Mouse (Mus musculus): ENCODE data around the gene Exd2.

- TF ChIP-seq CTCF (IDR thresholded peaks at IDR 0.05; ENCODE audit: low read depth) (no peak), EP300 (IDR thresholded peaks at IDR 0.05; ENCODE audit: low read depth) (no peak)
Observed at GRCm38 (mm10) chr12:80434961-80435691, 27.8 kb upstream of the Exd2 start.
